Mouse (Mus musculus): Measurements from ENCODE around the gene Slc2a1. TPM values are rescaled to one million over a fixed set of nuclear protein-coding genes. Genes with fewer than 3 reads are reported as not detected.

Gene Slc2a1
- total RNA-seq, 2 experiments from 2014 or later, result 5.1 to 6.3 TPM

DNA sequence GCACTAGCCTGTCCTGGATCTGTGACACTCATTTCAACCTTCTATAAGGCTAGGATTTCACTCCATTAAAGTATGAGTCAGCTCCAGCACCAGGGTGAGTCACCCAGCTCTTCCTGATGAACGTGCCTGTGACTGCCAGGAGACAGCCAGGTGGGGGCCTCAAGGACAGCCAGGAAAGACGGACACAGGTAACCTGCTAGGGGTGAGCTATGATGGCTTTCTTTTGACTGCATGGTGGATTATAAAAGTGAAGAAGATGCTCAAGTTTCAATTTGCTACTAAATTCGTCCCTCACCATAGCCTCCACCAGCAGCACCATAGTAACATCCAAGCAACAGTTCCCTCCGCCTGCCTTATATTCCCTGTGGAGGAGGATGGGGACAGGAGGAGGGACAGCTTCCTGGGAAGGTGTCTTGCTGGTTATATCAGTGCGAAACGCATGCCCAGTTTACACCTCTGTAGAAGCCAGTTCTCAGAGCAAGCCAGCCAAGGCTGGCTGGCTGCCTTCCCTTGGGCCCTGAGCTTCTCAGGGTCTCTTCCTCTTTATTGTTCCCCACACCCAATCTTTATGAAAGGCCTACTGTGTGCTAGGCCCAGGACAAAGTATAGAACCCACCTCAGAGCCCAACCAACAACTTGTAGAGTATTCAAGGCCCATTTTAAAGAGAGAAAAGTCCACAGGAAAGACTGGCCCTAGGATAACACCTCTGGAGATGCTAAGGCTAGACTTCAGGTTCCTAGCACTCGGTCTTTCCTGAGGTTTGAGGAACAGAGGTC lies 6.0 kb upstream of the Slc2a1 start:
- intact Hi-C loops (cut with DNase I), result loop anchor here (10.0 kb wide), 1 partner anchor 92 kb away; the partner anchor contains the start of genes Ermap and Svbp
- TF ChIP-seq CTCF (IDR thresholded peaks at IDR 0.05), result no peak
- Histone ChIP-seq H3K4me3 (no peak overlapping the region), H3K27ac (peak overlapping the region; percentile 44; the same call in 1 of the 2 replicates)
- DNase-seq, result peak; percentile 31

- no peak overlapping the region for H3K27ac ChIP-seq
- no peak for TF ChIP-seq CTCF (IDR thresholded peaks at IDR 0.05)
- no peak for DNase-seq
- H3K4me3 ChIP-seq, result no peak overlapping the region
- intact Hi-C loops (cut with DNase I), result loop anchor here (10.0 kb wide), 1 partner anchor 90 kb away; the partner anchor contains the start of genes Ermap and Svbp
These were observed 3.7 kb upstream of the Slc2a1 start for GRCm38 (mm10) chr4:119104847-119105246.

- Histone ChIP-seq H3K4me3 (peak overlapping the region; percentile 47), H3K27ac (peak overlapping the region; percentile 39)
- TF ChIP-seq CTCF (IDR thresholded peaks at IDR 0.05), result no peak
- peak; percentile 45 for DNase-seq
- intact Hi-C loops (cut with DNase I), result loop anchor here (10.0 kb wide), 1 partner anchor 89 kb away; the partner anchor contains the start of genes Ermap and Svbp
These were observed 2.8 kb upstream of the Slc2a1 start for GRCm38 (mm10) chr4:119105704-119106103.

DNA sequence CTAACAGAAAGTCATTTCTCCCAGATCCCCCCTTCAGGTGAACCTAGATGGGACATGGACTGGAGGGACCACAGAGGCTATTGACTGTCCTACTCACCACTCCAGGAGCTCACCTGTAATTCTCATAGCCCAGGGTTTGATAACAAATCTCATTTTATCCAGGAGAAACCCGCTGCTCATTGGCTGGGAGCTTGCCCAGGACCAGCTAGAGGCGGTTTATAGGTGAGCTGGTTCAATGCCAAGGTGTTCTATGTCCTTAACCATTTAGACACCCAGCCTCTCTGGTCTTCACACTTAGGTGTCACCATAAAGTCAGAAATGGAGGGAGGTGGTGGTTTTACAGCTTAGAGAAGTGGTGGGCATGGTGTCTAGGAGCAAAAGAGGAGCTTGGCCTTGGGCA lies 644 bp upstream of the Slc2a1 start:
- Histone ChIP-seq H3K4me3 (peak overlapping the region; percentile 99), H3K27ac (no peak overlapping the region)
- intact Hi-C loops (cut with DNase I), result loop anchor here (10.0 kb wide), 1 partner anchor 87 kb away; the partner anchor contains the start of genes Ermap and Svbp
- TF ChIP-seq CTCF (IDR thresholded peaks at IDR 0.05), result no peak
- DNase-seq, result no peak

GRCm38 (mm10) chr4:119109640-119110039 lies 1.1 kb downstream of the Slc2a1 start:
- no peak for DNase-seq
- no peak for TF ChIP-seq CTCF (IDR thresholded peaks at IDR 0.05)
- intact Hi-C loops (cut with DNase I), result loop anchor here (10.0 kb wide), 1 partner anchor 85 kb away; the partner anchor contains the start of genes Ermap and Svbp
- Histone ChIP-seq H3K4me3 (peak overlapping the region; percentile 99), H3K27ac (peak overlapping the region; percentile 96; the same call in 1 of the 2 replicates)

- Histone ChIP-seq H3K4me3 (no peak overlapping the region; the same call in 1 of the 2 replicates), H3K27ac (no peak overlapping the region)
- no peak for TF ChIP-seq CTCF (IDR thresholded peaks at IDR 0.05)
- DNase-seq, result no peak
- intact Hi-C loops (cut with DNase I), result no loop called here
These were observed 2.0 kb downstream of the Slc2a1 start for GRCm38 (mm10) chr4:119110512-119110911.

GRCm38 (mm10) chr4:119111410-119111809 lies 2.9 kb downstream of the Slc2a1 start:
- Histone ChIP-seq H3K4me3 (no peak overlapping the region), H3K27ac (no peak overlapping the region)
- DNase-seq, result no peak
- TF ChIP-seq CTCF (IDR thresholded peaks at IDR 0.05), result no peak
- intact Hi-C loops (cut with DNase I), result no loop called here

- no peak for DNase-seq
- H3K27ac ChIP-seq, result no peak overlapping the region
- intact Hi-C loops (cut with DNase I), result no loop called here
- no peak for TF ChIP-seq CTCF (IDR thresholded peaks at IDR 0.05)
- H3K4me3 ChIP-seq, result no peak overlapping the region
These were observed 3.9 kb downstream of the Slc2a1 start for GRCm38 (mm10) chr4:119112256-119112885.

DNA sequence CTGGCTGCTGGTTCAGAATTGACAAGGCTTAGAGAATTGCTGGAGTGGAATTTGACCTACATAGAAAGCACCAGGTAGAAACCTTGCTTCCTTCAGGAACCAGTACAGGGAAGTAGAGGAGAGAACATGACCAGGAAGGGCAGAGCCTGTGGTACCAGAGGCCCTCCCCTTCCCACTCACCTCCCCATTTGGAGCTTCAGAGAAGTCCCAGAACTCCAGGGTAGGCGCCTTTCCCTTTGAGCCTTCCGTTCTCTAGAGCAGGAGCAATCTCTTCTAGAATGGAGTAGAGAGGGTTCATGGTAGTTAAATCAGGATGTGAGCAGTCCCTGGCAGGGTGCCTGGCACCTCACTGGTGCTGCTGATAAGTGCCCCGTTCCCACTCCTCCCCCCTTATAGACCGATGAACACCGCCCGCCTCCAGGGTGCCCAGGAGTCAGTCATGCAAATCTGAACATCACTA lies 7.1 kb downstream of the Slc2a1 start:
- Histone ChIP-seq H3K4me3 (no peak overlapping the region), H3K27ac (no peak overlapping the region)
- intact Hi-C loops (cut with DNase I), result no loop called here
- DNase-seq, result no peak
- TF ChIP-seq CTCF (IDR thresholded peaks at IDR 0.05), result no peak

- no peak overlapping the region for H3K27ac ChIP-seq
- no peak overlapping the region for H3K4me3 ChIP-seq
- no peak for DNase-seq
- intact Hi-C loops (cut with DNase I), result no loop called here
- no peak for TF ChIP-seq CTCF (IDR thresholded peaks at IDR 0.05)
These were observed 7.8 kb downstream of the Slc2a1 start for GRCm38 (mm10) chr4:119116336-119116735.

- no peak for DNase-seq
- no peak for TF ChIP-seq CTCF (IDR thresholded peaks at IDR 0.05)
- Histone ChIP-seq H3K4me3 (no peak overlapping the region), H3K27ac (no peak overlapping the region)
- intact Hi-C loops (cut with DNase I), result no loop called here
These were observed 9.1 kb downstream of the Slc2a1 start for GRCm38 (mm10) chr4:119117571-119117970.

- H3K4me3 ChIP-seq, result no peak overlapping the region
- DNase-seq, result no peak
- no peak for TF ChIP-seq CTCF (IDR thresholded peaks at IDR 0.05)
- H3K27ac ChIP-seq, result no peak overlapping the region
- intact Hi-C loops (cut with DNase I), result no loop called here
These were observed 10.2 kb downstream of the Slc2a1 start for GRCm38 (mm10) chr4:119118659-119119077.

DNA sequence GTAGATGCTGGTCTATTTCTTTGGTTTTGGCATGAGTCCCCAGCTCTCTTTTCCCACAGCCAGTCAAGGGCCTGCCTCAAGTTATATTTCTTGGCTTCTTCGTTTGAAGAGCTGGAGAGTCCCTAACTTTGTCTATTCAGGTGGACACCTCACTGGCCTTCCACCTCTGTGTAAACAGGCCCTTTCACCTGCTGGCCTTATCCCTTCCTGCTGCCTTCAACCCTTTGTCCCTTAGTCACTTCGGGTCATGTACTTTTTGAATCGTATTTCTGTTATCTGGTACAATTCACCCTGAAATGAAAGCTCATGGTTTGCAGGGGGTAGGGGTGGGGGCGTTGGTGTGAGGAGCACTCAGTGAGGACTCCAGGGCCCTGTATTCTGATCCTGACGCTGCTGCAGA lies 10.8 kb downstream of the Slc2a1 start:
- Histone ChIP-seq H3K27ac (no peak overlapping the region), H3K4me3 (no peak overlapping the region)
- no peak for TF ChIP-seq CTCF (IDR thresholded peaks at IDR 0.05)
- DNase-seq, result no peak
- intact Hi-C loops (cut with DNase I), result no loop called here

All from gastrocnemius, adult 2 months (tissue).